Mouse (Mus musculus) retina, postnatal 7 days (tissue): Measurements from ENCODE around the gene Sfxn5.
A peak's percentile ranks its signal among the peaks of the same experiment; 100 is the strongest.

Experiments
- DNase-seq: peaks from one replicate; pipeline ENCODE4 v3.0.0-alpha.2; 2012; ENCODE audit warnings: low read depth, low spot score

The Sfxn5 gene

GRCm38 (mm10) chr6:85290869-85291824 lies 42.1 kb downstream of the Sfxn5 start:
- no peak for DNase-seq

- DNase-seq: no peak
Measured at GRCm38 (mm10) chr6:85288193-85288857, 44.9 kb downstream of the Sfxn5 start.

GRCm38 (mm10) chr6:85286283-85287047 lies 46.8 kb downstream of the Sfxn5 start:
- DNase-seq: no peak

- no peak for DNase-seq
Measured at GRCm38 (mm10) chr6:85280871-85281270, 52.4 kb downstream of the Sfxn5 start.

GRCm38 (mm10) chr6:85276571-85276970 lies 56.7 kb downstream of the Sfxn5 start:
- DNase-seq: no peak

GRCm38 (mm10) chr6:85272436-85272835 lies 60.8 kb downstream of the Sfxn5 start:
- DNase-seq: no peak

- no peak for DNase-seq
Measured at GRCm38 (mm10) chr6:85266060-85266459, 67.2 kb downstream of the Sfxn5 start.

- DNase-seq: peak; percentile 33
Measured at GRCm38 (mm10) chr6:85264982-85265518, 68.2 kb downstream of the Sfxn5 start.

GRCm38 (mm10) chr6:85262865-85263515 lies 70.2 kb downstream of the Sfxn5 start:
- peak; percentile 27 for DNase-seq

GRCm38 (mm10) chr6:85259094-85259630 lies 74.1 kb downstream of the Sfxn5 start:
- DNase-seq: no peak

- DNase-seq: no peak
Measured at GRCm38 (mm10) chr6:85255578-85255977, 77.6 kb downstream of the Sfxn5 start.

- no peak for DNase-seq
Measured at GRCm38 (mm10) chr6:85253994-85254541, 79.2 kb downstream of the Sfxn5 start.

GRCm38 (mm10) chr6:85253275-85253674 lies 79.9 kb downstream of the Sfxn5 start:
- DNase-seq: no peak

GRCm38 (mm10) chr6:85252251-85253058 lies 80.8 kb downstream of the Sfxn5 start:
- DNase-seq: no peak

- no peak for DNase-seq
Measured at GRCm38 (mm10) chr6:85250811-85251241, 82.4 kb downstream of the Sfxn5 start.

- DNase-seq: no peak
Measured at GRCm38 (mm10) chr6:85249821-85250220, 83.4 kb downstream of the Sfxn5 start.

GRCm38 (mm10) chr6:85239044-85239489 lies 94.2 kb downstream of the Sfxn5 start:
- DNase-seq: peak; percentile 48

GRCm38 (mm10) chr6:85237595-85238337 lies 95.5 kb downstream of the Sfxn5 start:
- DNase-seq: no peak

GRCm38 (mm10) chr6:85237001-85237400 lies 96.2 kb downstream of the Sfxn5 start:
- DNase-seq: no peak
